Mouse (Mus musculus): ENCODE measurements around the gene Pcolce.
A peak's percentile ranks its signal among the peaks of the same experiment; 100 is the strongest.

DNA sequence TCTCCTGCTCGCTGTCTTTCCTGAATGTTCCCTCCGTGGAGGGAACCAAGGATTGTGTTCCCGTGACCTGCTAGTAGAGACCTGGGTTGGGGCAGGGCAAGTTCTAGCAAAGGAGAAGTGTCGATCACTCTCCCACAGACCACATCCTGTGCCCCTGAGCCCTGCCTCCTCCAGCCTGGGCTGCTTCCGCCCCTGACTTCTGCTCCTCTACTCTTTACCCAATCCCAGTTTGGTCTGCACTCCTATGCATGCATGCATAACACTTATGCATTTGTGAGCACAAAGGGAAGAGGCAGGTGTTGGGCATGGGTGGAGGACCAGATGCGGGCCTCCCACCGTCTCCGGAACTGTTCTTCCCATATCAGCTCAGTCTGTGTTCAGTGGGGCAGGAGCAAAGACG is 17.6 kb upstream of the Pcolce start:
- TF ChIP-seq ZC3H11A (IDR thresholded peaks at IDR 0.05; ENCODE audit: low read depth, low read length) (no peak), POLR2A (IDR thresholded peaks at IDR 0.05; ENCODE audit: control insufficient read depth in 1 of 2, insufficient read depth in 1 of 2, low read depth in 1 of 2, low read length in 2 of 2, poor library complexity in 1 of 2) (peak in 1 of 2 experiments; percentile 36; a peak in 1 of 4 replicates), SMC3 (IDR thresholded peaks at IDR 0.05; ENCODE audit: low read depth, low read length) (no peak)

Measured in MEL (cell line).